Mouse (Mus musculus) MEL (cell line): ENCODE measurements around the gene Edem3.

Source experiments
- CHD2 ChIP-seq: IDR thresholded peaks from 2 replicates; pipeline ENCODE4 v1.6.1; 2011; ENCODE audit warnings: low read length, improper control_type of control experiment
- HCFC1 ChIP-seq: IDR thresholded peaks from 2 replicates; pipeline ENCODE4 v1.6.1; 2012; ENCODE audit warnings: low read depth, mild to moderate bottlenecking, inconsistent platforms, low read length, improper control_type of control experiment, moderate library complexity
- MAX ChIP-seq: IDR thresholded peaks from 2 replicates; pipeline ENCODE4 v1.6.1; 2011; ENCODE audit warnings: low read length, improper control_type of control experiment
- NRF1 ChIP-seq: IDR thresholded peaks from 2 replicates; pipeline ENCODE4 v1.6.1; 2014; ENCODE audit warnings: low read depth, mild to moderate bottlenecking, inconsistent platforms, low read length, improper control_type of control experiment, moderate library complexity; ENCODE audit not compliant: poor library complexity, insufficient read depth, severe bottlenecking
- SMC3 ChIP-seq: IDR thresholded peaks from 2 replicates; pipeline ENCODE4 v1.6.1; 2011; ENCODE audit warnings: low read depth, low read length, improper control_type of control experiment
- TCF12 ChIP-seq: IDR thresholded peaks from 2 replicates; pipeline ENCODE4 v1.6.1; 2014; ENCODE audit warnings: low read depth, mild to moderate bottlenecking, inconsistent platforms, low read length, improper control_type of control experiment, moderate library complexity

- TF ChIP-seq TCF12: no peak
- no peak for TF ChIP-seq HCFC1
- no peak for TF ChIP-seq NRF1
- TF ChIP-seq CHD2: no peak
- TF ChIP-seq SMC3: peak; percentile 13; the same call in 1 of the 2 replicates
- TF ChIP-seq MAX: no peak
Measured at GRCm38 (mm10) chr1:151716024-151716710, 39.0 kb upstream of the Edem3 start.
